In the genomic region with DNA sequence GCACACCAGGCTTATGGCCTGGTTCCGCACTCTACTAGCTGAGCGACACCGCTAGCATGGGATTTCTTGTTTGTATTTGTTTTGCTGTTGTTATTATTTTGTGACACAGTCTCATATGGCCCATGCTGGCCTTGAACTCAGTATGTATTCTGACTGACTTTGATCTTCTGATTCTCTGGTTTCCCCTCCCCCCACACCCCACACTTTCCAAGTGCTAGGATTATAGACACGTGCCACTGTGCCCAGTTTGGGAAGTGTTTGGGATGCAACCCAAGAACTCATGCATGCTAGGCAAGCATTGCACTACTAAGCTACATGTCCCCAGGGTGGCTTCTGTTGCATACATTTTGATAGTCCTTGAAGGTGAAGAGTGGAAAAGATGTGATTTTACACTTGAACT, we compare ENCODE assay signal across 8 mouse cellular contexts. TPM values are rescaled to one million over a fixed set of nuclear protein-coding genes. Genes with fewer than 3 reads are reported as not detected.
DNase-seq lines count a peak whose midpoint lies in the region; ATAC-seq lines count a peak whose summit lies in the region.

No protein-coding gene starts in this region.

- ATAC-seq in megakaryocyte-erythroid progenitor cell, adult 5-6 weeks (replicated peaks; ENCODE audit: low FRiP score, low TSS enrichment, poor library complexity, severe bottlenecking), result no peak
- ATAC-seq in activated CD4-positive, CD25-positive, alpha-beta regulatory T cell, adult 4 months, result no peak

- H3K27ac ChIP-seq in embryonic facial prominence, embryonic 10.5 days (replicated peaks), result no peak overlapping the region
- no peak overlapping the region for H3K27ac ChIP-seq in hindbrain, embryonic 10.5 days
- H3K27ac ChIP-seq in midbrain, embryonic 10.5 days (replicated peaks), result no peak overlapping the region

- peaks cover 15% of the 10 kb centered on the region for H3K4me1 ChIP-seq in embryonic facial prominence, embryonic 10.5 days
- peaks cover 15% of the 10 kb centered on the region for H3K4me1 ChIP-seq in hindbrain, embryonic 10.5 days (replicated peaks)
- peaks cover 8% of the 10 kb centered on the region for H3K4me1 ChIP-seq in midbrain, embryonic 10.5 days

- peak; percentile 6 for DNase-seq in left cerebral cortex, postnatal 4 days
- no peak for DNase-seq in left cerebral cortex, postnatal 10 days (ENCODE audit: extremely low spot score in 1 of 2, low spot score in 2 of 2)
- DNase-seq in embryonic facial prominence, embryonic 10.5 days (ENCODE audit: low spot score), result peak; percentile 10
- no peak for DNase-seq in hindbrain, embryonic 10.5 days (ENCODE audit: low spot score)
- peak; percentile 15 for DNase-seq in midbrain, embryonic 10.5 days (ENCODE audit: low spot score)
- DNase-seq in right cerebral cortex, adult 18-20 months, result no peak

- no peaks in the 10 kb centered on the region for H3K27me3 ChIP-seq in embryonic facial prominence, embryonic 10.5 days (replicated peaks; ENCODE audit: low read depth, poor library complexity, severe bottlenecking)
- H3K27me3 ChIP-seq in hindbrain, embryonic 10.5 days (ENCODE audit: insufficient read depth, poor library complexity, severe bottlenecking), result no peaks in the 10 kb centered on the region
- H3K27me3 ChIP-seq in midbrain, embryonic 10.5 days (ENCODE audit: low read depth, poor library complexity, severe bottlenecking), result no peaks in the 10 kb centered on the region

- intact Hi-C loops in left cerebral cortex, postnatal 4 days (cut with DNase I), result loop anchor here (5.0 kb wide), 1 partner anchor 130 kb away; no protein-coding TSS in a partner anchor
- intact Hi-C loops in left cerebral cortex, postnatal 10 days (cut with DNase I), result loop anchor here (2.0 to 5.0 kb wide), 2 partner anchors 127 to 160 kb away; a partner anchor contains a TSS

- 76% methylated on average over 4 of the region's 4 CpGs for WGBS in embryonic facial prominence, embryonic 10.5 days
- WGBS in hindbrain, embryonic 10.5 days, result 78% methylated on average over 4 of the region's 4 CpGs
- WGBS in midbrain, embryonic 10.5 days, result 77% methylated on average over 4 of the region's 4 CpGs

- 0 out of 2 replicates have a peak, but pooled peaks cover under 1% of the 10 kb centered on the region for H3K36me3 ChIP-seq in embryonic facial prominence, embryonic 10.5 days (replicated peaks)
- no peaks in the 10 kb centered on the region for H3K36me3 ChIP-seq in hindbrain, embryonic 10.5 days
- H3K36me3 ChIP-seq in midbrain, embryonic 10.5 days, result no peaks in the 10 kb centered on the region

- H3K9me3 ChIP-seq in embryonic facial prominence, embryonic 10.5 days, result no peaks in the 10 kb centered on the region
- no peaks in the 10 kb centered on the region for H3K9me3 ChIP-seq in hindbrain, embryonic 10.5 days
- no peaks in the 10 kb centered on the region for H3K9me3 ChIP-seq in midbrain, embryonic 10.5 days (replicated peaks)

- H3K4me3 ChIP-seq in embryonic facial prominence, embryonic 10.5 days, result peak overlapping the region; percentile 87
- peak overlapping the region; percentile 87 for H3K4me3 ChIP-seq in hindbrain, embryonic 10.5 days
- H3K4me3 ChIP-seq in midbrain, embryonic 10.5 days, result peak overlapping the region; percentile 87

RNA-seq across cellular contexts. Expression of a gene that starts 1.4 kb away (rescaled TPM):
- 10 to 100 TPM; 32.5 to 39.2 TPM for total RNA-seq in left cerebral cortex, postnatal 4 days (2021)
- total RNA-seq in left cerebral cortex, postnatal 10 days (2021), result 10 to 100 TPM; 30.3 to 32.4 TPM
- polyA plus RNA-seq in embryonic facial prominence, embryonic 10.5 days (2016; fragmentation: Nextera tagmentation; extraction: Ambion mirVana), result 21.4 and 21.7 TPM in 2 replicates
- polyA plus RNA-seq in hindbrain, embryonic 10.5 days (2016; fragmentation: Nextera tagmentation; extraction: Ambion mirVana), result 21.2 and 21.3 TPM in 2 replicates
- 22.5 and 23.0 TPM in 2 replicates for polyA plus RNA-seq in midbrain, embryonic 10.5 days (2016; fragmentation: Nextera tagmentation; extraction: Ambion mirVana)
- 2.1 and 10.4 TPM in 2 replicates for total RNA-seq in megakaryocyte-erythroid progenitor cell, adult 5-6 weeks (2014; fragmentation: Nextera tagmentation)
- total RNA-seq in megakaryocyte-erythroid progenitor cell, adult 5-6 weeks (2017), result 1.2 and 6.2 TPM in 2 replicates
- under 1 TPM; 0.61 to 0.94 TPM for polyA plus RNA-seq in activated CD4-positive, CD25-positive, alpha-beta regulatory T cell, adult 4 months (2017; shearing (Covaris generic))

Comparison
In these comparisons a context has a peak if more than half of its experiments do, and no peak if none do; other contexts are left out.
1. DNase-seq: peak in left cerebral cortex, postnatal 4 days (single experiment), embryonic facial prominence, embryonic 10.5 days (single experiment) and midbrain, embryonic 10.5 days (single experiment); none in left cerebral cortex, postnatal 10 days (0 of 2), hindbrain, embryonic 10.5 days (single experiment) and right cerebral cortex, adult 18-20 months (single experiment).
2. RNA of a gene that starts 1.4 kb away (polyA plus RNA-seq): 22.5 to 23.0 TPM in midbrain, embryonic 10.5 days, 21.4 to 21.7 TPM in embryonic facial prominence, embryonic 10.5 days and 21.2 to 21.3 TPM in hindbrain, embryonic 10.5 days; 0.61 to 0.94 TPM in activated CD4-positive, CD25-positive, alpha-beta regulatory T cell, adult 4 months; every median in the first group is over 10 times any median in the second.
3. Peak in every context shown above with its lines, with median percentiles within 50 percentile points of each other: H3K4me3 ChIP-seq.